Mouse (Mus musculus): ENCODE measurements around the gene Tmem238. TPM values are rescaled to one million over a fixed set of nuclear protein-coding genes. Genes with fewer than 3 reads are reported as not detected.
A peak's percentile ranks its signal among the peaks of the same experiment; 100 is the strongest.
"Not testable (repeated sequence)": the region's sequence is repeated elsewhere in the genome, so short reads cannot be mapped to it uniquely, and the experiment has no call there.

Tmem238 gene
- 9.3 and 19.0 TPM in 2 replicates for total RNA-seq (2017)

GRCm38 (mm10) chr7:4789436-4789935 lies at the start of gene Tmem238:
TSS of gene Tmem238 (minus strand) at chr7:4789656.
- no peak for ATAC-seq (replicated peaks in 1 of 2; ENCODE audit: insufficient read depth in 1 of 2, low FRiP score in 2 of 2, low TSS enrichment in 1 of 2, low read depth in 1 of 2, poor library complexity in 2 of 2, severe bottlenecking in 2 of 2)

DNA sequence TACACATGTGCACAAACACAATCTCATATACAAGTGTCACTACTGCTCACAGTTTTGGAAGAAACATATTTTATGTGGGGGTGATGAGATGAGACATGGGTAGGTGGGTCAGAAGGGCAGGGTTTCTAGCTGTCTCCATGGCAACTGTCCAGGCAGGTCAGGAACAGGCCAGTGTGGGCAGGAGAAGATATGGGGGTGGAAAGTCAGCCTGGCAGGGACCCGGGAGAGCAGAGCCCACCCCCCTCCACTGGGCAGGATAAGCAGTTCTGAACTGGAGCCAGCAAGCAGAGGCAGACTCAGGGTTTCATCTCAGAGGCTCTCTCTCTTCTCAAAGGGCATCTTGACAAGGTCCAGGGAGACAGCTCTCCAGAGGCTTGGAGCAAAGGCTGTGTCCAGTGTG lies 48.2 kb upstream of the Tmem238 start:
- ATAC-seq (replicated peaks in 1 of 2; ENCODE audit: insufficient read depth in 1 of 2, low FRiP score in 2 of 2, low TSS enrichment in 1 of 2, low read depth in 1 of 2, poor library complexity in 2 of 2, severe bottlenecking in 2 of 2) = no peak

- peak; percentile 95 to 98 for ATAC-seq (replicated peaks in 1 of 2; ENCODE audit: insufficient read depth in 1 of 2, low FRiP score in 2 of 2, low TSS enrichment in 1 of 2, low read depth in 1 of 2, poor library complexity in 2 of 2, severe bottlenecking in 2 of 2)
Measured at GRCm38 (mm10) chr7:4836351-4836792, 46.9 kb upstream of the Tmem238 start.

DNA sequence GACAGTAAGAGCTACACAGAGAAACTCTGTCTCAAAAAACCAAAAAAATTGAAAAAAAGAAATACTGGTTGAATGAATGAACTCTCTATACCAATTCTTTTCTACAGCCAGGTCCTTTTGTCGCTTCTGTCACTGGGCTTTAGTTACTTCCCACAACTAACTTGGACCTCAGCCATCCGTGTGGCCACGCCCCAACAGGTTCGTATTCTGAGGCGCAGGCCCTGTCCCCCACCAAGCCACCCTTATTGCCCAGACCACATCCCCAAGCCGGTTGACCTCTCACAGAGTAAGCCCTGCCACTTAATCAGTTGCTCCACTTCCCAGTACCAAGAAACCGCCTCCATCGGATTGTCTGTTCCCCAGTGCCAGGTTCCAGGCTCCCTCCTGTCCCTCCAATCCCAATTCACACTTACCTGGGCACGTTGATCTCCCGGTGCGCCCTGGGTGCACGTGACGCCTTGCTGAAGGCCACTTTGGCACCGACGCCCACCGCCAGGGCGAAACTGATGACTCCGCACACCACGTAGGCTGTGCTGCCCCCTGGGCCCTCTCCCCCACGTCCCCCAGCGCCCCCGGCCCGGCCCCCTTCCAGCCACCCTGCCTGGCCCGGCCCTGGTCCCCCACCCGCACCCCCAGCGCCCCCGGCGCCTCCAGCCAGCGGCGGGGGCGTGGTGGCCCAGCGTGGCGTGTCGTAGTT lies 46.3 kb upstream of the Tmem238 start:
- ATAC-seq (replicated peaks in 1 of 2; ENCODE audit: insufficient read depth in 1 of 2, low FRiP score in 2 of 2, low TSS enrichment in 1 of 2, low read depth in 1 of 2, poor library complexity in 2 of 2, severe bottlenecking in 2 of 2) = 0 out of 4 replicates have a peak, but pooled peaks of 1 of the 2 experiments have one; percentile 21

GRCm38 (mm10) chr7:4830476-4830875 lies 41.0 kb upstream of the Tmem238 start:
- ATAC-seq (replicated peaks in 1 of 2; ENCODE audit: insufficient read depth in 1 of 2, low FRiP score in 2 of 2, low TSS enrichment in 1 of 2, low read depth in 1 of 2, poor library complexity in 2 of 2, severe bottlenecking in 2 of 2) = no peak

DNA sequence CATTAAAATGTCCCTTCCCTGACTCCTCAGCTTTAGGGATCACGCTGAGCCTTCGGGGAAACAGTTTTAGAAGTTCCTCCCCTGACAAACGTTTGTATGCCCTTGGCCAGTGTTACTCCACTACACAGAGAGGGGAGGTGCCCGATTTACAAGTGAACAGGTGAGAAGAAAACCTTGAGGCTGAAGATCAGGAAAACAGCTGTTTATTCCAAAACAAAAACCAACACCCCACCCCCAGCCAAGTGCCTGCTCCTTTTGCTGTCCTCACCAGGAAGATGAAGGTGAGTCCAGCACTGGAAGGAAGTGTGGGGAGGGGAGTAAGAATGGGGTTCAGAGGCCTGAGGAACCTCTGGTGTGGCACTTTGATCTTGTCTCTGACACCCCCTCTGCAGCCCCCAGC lies 35.9 kb upstream of the Tmem238 start:
- no peak for ATAC-seq (replicated peaks in 1 of 2; ENCODE audit: insufficient read depth in 1 of 2, low FRiP score in 2 of 2, low TSS enrichment in 1 of 2, low read depth in 1 of 2, poor library complexity in 2 of 2, severe bottlenecking in 2 of 2)

- ATAC-seq (replicated peaks in 1 of 2; ENCODE audit: insufficient read depth in 1 of 2, low FRiP score in 2 of 2, low TSS enrichment in 1 of 2, low read depth in 1 of 2, poor library complexity in 2 of 2, severe bottlenecking in 2 of 2) = no peak
Measured at GRCm38 (mm10) chr7:4822162-4822907, 32.9 kb upstream of the Tmem238 start.

DNA sequence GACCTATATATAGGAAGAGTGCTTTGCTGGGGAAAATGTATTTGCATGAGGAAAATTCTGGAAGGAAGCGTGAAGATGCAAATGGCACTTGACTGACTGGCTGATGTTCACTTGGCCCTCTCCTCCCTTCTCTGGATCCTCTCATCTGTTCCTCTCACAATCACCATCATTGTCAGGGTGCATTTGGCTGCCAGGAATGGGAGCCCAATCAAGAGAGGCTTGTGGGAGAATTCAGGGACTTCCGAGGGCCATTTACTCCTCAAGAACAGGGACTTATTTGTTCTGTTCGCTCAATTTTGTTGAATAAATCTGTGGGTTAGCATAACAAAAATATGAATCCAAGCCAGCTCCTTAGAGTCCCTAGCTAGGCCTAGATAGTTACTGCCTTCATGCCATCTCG lies 32.2 kb upstream of the Tmem238 start:
- no peak for ATAC-seq (replicated peaks in 1 of 2; ENCODE audit: insufficient read depth in 1 of 2, low FRiP score in 2 of 2, low TSS enrichment in 1 of 2, low read depth in 1 of 2, poor library complexity in 2 of 2, severe bottlenecking in 2 of 2)

GRCm38 (mm10) chr7:4820925-4821324 lies 31.5 kb upstream of the Tmem238 start:
- ATAC-seq (replicated peaks in 1 of 2; ENCODE audit: insufficient read depth in 1 of 2, low FRiP score in 2 of 2, low TSS enrichment in 1 of 2, low read depth in 1 of 2, poor library complexity in 2 of 2, severe bottlenecking in 2 of 2) = not testable (repeated sequence)

- ATAC-seq (replicated peaks in 1 of 2; ENCODE audit: insufficient read depth in 1 of 2, low FRiP score in 2 of 2, low TSS enrichment in 1 of 2, low read depth in 1 of 2, poor library complexity in 2 of 2, severe bottlenecking in 2 of 2) = no peak
Measured at GRCm38 (mm10) chr7:4816559-4816958, 27.1 kb upstream of the Tmem238 start.

DNA sequence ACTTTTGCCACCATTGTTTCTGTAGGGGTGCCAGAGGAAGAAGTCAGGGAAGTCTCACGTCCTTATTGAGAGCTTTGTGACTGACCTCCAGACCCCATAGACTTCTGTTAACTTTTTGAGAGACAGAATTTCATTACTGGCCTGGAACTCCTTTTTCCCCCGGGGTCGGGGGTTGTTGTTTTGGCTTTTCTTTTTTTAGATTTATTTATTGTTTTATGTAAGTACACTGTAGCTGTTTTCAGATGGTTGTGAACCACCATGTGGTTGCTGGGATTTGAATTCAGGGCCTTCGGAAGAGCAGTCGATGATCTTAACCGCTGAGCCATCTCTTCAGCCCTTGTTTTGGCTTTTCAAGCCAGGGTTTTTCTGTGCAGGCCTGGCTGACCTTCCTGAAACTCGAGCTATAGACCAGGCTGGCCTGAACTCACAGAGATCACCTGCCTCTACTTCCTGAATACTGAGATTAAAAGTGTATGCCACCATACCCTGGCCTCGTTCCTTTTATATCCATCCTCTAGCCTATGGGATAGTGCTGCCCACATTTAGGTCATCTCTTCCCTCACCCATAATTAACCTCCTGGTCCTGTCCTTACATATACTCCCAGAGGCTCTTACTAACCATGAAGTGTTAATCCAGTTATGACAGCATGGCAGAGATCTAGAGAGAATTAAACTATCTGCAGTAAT lies 23.8 kb upstream of the Tmem238 start:
- no peak for ATAC-seq (replicated peaks in 1 of 2; ENCODE audit: insufficient read depth in 1 of 2, low FRiP score in 2 of 2, low TSS enrichment in 1 of 2, low read depth in 1 of 2, poor library complexity in 2 of 2, severe bottlenecking in 2 of 2)

- peak; percentile 95 for ATAC-seq (replicated peaks in 1 of 2; ENCODE audit: insufficient read depth in 1 of 2, low FRiP score in 2 of 2, low TSS enrichment in 1 of 2, low read depth in 1 of 2, poor library complexity in 2 of 2, severe bottlenecking in 2 of 2)
Measured at GRCm38 (mm10) chr7:4812303-4813104, 23.0 kb upstream of the Tmem238 start, which contains the start of gene Ube2s. TSS of gene Ube2s (minus strand) at chr7:4812590.

DNA sequence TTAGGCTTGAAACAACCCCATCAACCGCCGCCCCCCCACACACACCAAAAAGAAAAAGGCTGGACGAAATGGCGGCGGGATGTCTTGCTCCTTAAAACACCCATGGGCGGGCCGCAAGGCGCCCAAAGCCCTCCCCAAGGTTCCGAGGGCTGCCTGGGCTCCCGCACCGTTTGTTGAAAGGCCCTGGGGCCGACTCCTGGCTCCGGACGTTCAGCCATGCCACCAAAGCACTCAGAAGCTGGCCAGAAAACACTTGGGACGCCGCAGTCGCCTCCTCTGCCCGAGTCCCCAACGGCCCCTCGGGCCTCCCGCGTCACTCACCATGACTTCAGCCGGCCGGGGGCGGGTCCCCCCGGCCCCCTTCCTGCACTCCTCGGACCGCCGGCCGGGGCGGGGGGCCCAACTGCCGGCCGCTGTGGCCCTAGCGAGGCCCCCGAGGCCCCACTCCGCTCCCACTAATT lies 22.4 kb upstream of the Tmem238 start:
- no peak for ATAC-seq (replicated peaks in 1 of 2; ENCODE audit: insufficient read depth in 1 of 2, low FRiP score in 2 of 2, low TSS enrichment in 1 of 2, low read depth in 1 of 2, poor library complexity in 2 of 2, severe bottlenecking in 2 of 2)

DNA sequence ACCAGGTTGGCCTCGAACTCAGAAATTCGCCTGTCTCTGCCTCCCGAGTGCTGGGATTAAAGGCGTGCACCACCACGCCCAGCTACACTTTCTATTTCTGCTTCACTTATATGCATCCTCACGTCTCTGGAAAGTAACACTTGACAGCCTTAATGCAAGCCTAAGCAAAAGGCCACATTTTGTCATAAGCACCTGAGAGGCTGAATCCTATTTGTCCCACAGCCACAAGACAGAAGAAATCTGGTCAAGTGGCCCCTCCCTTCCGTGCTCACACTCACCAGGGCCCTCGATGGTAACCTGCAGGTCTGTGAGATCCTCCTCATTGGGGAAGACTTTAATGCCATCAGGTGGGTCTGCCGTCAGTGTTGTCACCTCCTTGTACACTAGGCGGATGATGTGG lies 21.7 kb upstream of the Tmem238 start:
- ATAC-seq (replicated peaks in 1 of 2; ENCODE audit: insufficient read depth in 1 of 2, low FRiP score in 2 of 2, low TSS enrichment in 1 of 2, low read depth in 1 of 2, poor library complexity in 2 of 2, severe bottlenecking in 2 of 2) = not testable (repeated sequence)

DNA sequence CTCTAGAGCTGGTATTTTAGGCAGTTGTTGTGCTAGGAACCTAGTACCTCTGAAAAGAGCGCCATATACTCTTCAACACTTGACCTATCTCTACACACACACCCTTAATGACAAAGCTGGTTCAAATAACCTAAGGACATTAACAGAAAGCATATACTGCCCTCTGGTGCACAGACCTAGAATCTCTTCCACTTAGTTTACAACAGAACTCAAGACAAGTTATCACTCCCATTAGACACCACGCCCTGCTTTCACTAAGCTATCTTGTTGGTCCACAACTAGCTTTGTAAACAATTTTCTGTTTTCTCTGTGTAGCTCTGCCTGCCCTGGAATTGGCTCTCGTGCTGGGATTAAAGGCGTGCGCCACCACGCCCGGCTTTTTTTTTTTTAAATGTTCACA lies 17.3 kb upstream of the Tmem238 start:
- peak; percentile 47 to 68; a peak in 2 of 4 replicates for ATAC-seq (replicated peaks in 1 of 2; ENCODE audit: insufficient read depth in 1 of 2, low FRiP score in 2 of 2, low TSS enrichment in 1 of 2, low read depth in 1 of 2, poor library complexity in 2 of 2, severe bottlenecking in 2 of 2)

GRCm38 (mm10) chr7:4802247-4802646 lies 12.8 kb upstream of the Tmem238 start:
- ATAC-seq (replicated peaks in 1 of 2; ENCODE audit: insufficient read depth in 1 of 2, low FRiP score in 2 of 2, low TSS enrichment in 1 of 2, low read depth in 1 of 2, poor library complexity in 2 of 2, severe bottlenecking in 2 of 2) = no peak

Data from hematopoietic stem cell, adult 5-6 weeks (primary cell).